8 mouse cellular contexts compared by ENCODE assay signal in the genomic region with DNA sequence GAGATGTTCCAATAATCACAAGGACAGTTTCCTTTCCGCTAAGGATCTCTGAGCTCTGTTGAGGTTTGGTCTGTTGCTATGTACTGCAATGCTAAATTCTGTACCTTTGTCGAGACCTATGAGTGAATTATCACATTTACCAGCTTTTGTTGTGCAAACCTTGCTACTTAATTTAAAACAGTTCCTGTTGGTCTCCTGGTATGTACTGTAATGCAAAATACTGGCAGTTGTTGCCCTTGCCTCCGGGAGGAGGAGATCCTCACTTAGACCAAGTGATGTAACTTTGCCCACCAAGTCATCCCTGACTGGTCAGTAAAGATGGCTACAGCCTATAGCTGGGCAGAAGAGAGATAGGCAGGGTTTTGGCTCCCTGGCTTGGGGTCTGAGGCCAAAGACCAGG. TPM values are rescaled to one million over a fixed set of nuclear protein-coding genes. Genes with fewer than 3 reads are reported as not detected.
DNase-seq lines count a peak whose midpoint lies in the region; ATAC-seq and TF ChIP-seq lines count a peak whose summit lies in the region.

Ssr2 (plus strand) TSS at position 337 of the 400 bp plus-strand sequence.

- H3K79me2 ChIP-seq in myocyte (ENCODE audit: control insufficient read depth, insufficient read depth): peaks cover 10% of the 10 kb centered on the region

- intact Hi-C loops in left cerebral cortex, postnatal 14 days (cut with DNase I): no loop called here

- no peak within 1 kb of the TSS for H3ac ChIP-seq in myocyte (ENCODE audit: control insufficient read depth, insufficient read length)

- peaks cover 9% of the 10 kb centered on the region for H3K4me1 ChIP-seq in lung, embryonic 16.5 days (replicated peaks; ENCODE audit: control insufficient read depth, insufficient read depth, low read length)
- peaks cover 11% of the 10 kb centered on the region for H3K4me1 ChIP-seq in embryonic facial prominence, embryonic 10.5 days
- H3K4me1 ChIP-seq in heart, embryonic 13.5 days: peaks cover 11% of the 10 kb centered on the region

- H3K4me2 ChIP-seq in lung, embryonic 16.5 days (ENCODE audit: low read depth, low read length): no peak within 1 kb of the TSS
- H3K4me2 ChIP-seq in heart, embryonic 13.5 days: no peak within 1 kb of the TSS
- no peak within 1 kb of the TSS for H3K4me2 ChIP-seq in myocyte (ENCODE audit: low read depth)

- no peak within 1 kb of the TSS for H3K4me3 ChIP-seq in lung, embryonic 16.5 days (ENCODE audit: low read length)
- H3K4me3 ChIP-seq in embryonic facial prominence, embryonic 10.5 days: no peak within 1 kb of the TSS
- H3K4me3 ChIP-seq in heart, embryonic 13.5 days: no peak within 1 kb of the TSS
- H3K4me3 ChIP-seq in myocyte: no peak within 1 kb of the TSS

- no peak within 1 kb of the TSS for H3K27ac ChIP-seq in lung, embryonic 16.5 days (ENCODE audit: low read length)
- H3K27ac ChIP-seq in embryonic facial prominence, embryonic 10.5 days (replicated peaks): no peak within 1 kb of the TSS
- no peak within 1 kb of the TSS for H3K27ac ChIP-seq in heart, embryonic 13.5 days (replicated peaks)

- TF ChIP-seq POLR2A in myocyte (IDR thresholded peaks at IDR 0.05; ENCODE audit: insufficient read length, low read depth): no peak

- H3K9me3 ChIP-seq in lung, embryonic 16.5 days (ENCODE audit: control insufficient read depth, low read length): no peaks in the 10 kb centered on the region
- no peaks in the 10 kb centered on the region for H3K9me3 ChIP-seq in embryonic facial prominence, embryonic 10.5 days
- no peaks in the 10 kb centered on the region for H3K9me3 ChIP-seq in heart, embryonic 13.5 days

- H3K27me3 ChIP-seq in lung, embryonic 16.5 days (ENCODE audit: control insufficient read depth, insufficient read depth, low read depth, low read length): no peaks in the 10 kb centered on the region
- no peaks in the 10 kb centered on the region for H3K27me3 ChIP-seq in embryonic facial prominence, embryonic 10.5 days (replicated peaks; ENCODE audit: low read depth, poor library complexity, severe bottlenecking)
- H3K27me3 ChIP-seq in heart, embryonic 13.5 days (replicated peaks): no peaks in the 10 kb centered on the region; the same call in 1 of the 2 replicates
- peaks cover 3% of the 10 kb centered on the region for H3K27me3 ChIP-seq in myocyte (ENCODE audit: control insufficient read depth, insufficient read depth, insufficient read length)

- 79% methylated on average over 3 of the region's 3 CpGs for WGBS in lung, embryonic 16.5 days
- 88% methylated on average over 3 of the region's 3 CpGs for WGBS in embryonic facial prominence, embryonic 10.5 days
- WGBS in heart, embryonic 13.5 days: 77% methylated on average over 3 of the region's 3 CpGs

- ATAC-seq in lung, embryonic 16.5 days (ENCODE audit: low read depth): no peak
- ATAC-seq in heart, embryonic 13.5 days (ENCODE audit: extremely low read depth, insufficient number of reproducible peaks, low FRiP score, low TSS enrichment): no peak

- DNase-seq in lung, postnatal 4 days: no peak
- no peak for DNase-seq in embryonic facial prominence, embryonic 10.5 days (ENCODE audit: low spot score)
- no peak for DNase-seq in left cerebral cortex, postnatal 14 days (ENCODE audit: low spot score in 2 of 2)
- DNase-seq in yolk sac, embryonic 10.5 days (ENCODE audit: low spot score): no peak
- no peak for DNase-seq in cerebellum, adult 9-11 months

- no peaks in the 10 kb centered on the region for H3K36me3 ChIP-seq in lung, embryonic 16.5 days (ENCODE audit: control insufficient read depth, insufficient read depth, low read length)
- peaks cover 4% of the 10 kb centered on the region for H3K36me3 ChIP-seq in embryonic facial prominence, embryonic 10.5 days (replicated peaks)
- peaks cover 1% of the 10 kb centered on the region; the same call in 1 of the 2 replicates for H3K36me3 ChIP-seq in heart, embryonic 13.5 days
- no peaks in the 10 kb centered on the region for H3K36me3 ChIP-seq in myocyte (ENCODE audit: control insufficient read depth, insufficient read depth)

- H3K9ac ChIP-seq in lung, embryonic 16.5 days (ENCODE audit: low read length): no peak within 1 kb of the TSS
- H3K9ac ChIP-seq in heart, embryonic 13.5 days: no peak within 1 kb of the TSS

TF ChIP-seq in myocyte, 11 proteins besides CTCF, POLR2A, EP300 and RAD21:
- TF ChIP-seq MYOD1 (IDR thresholded peaks at IDR 0.05; ENCODE audit: control insufficient read depth in 1 of 3, insufficient read length in 2 of 3, low read depth in 2 of 3): no peak
- no peak for TF ChIP-seq TCF3 (IDR thresholded peaks at IDR 0.05; ENCODE audit: insufficient read length, low read depth)
- no peak for TF ChIP-seq POLR2AphosphoS2 (IDR thresholded peaks at IDR 0.05; ENCODE audit: insufficient read length, low read depth)

RNA-seq across cellular contexts. Expression of gene Ssr2, which starts in this region (rescaled TPM):
- 354 and 367 TPM in 2 replicates for polyA plus RNA-seq in lung, embryonic 16.5 days (2015; fragmentation: Nextera tagmentation; extraction: Ambion mirVana)
- 229 and 231 TPM in 2 replicates for polyA plus RNA-seq in embryonic facial prominence, embryonic 10.5 days (2016; fragmentation: Nextera tagmentation; extraction: Ambion mirVana)
- polyA plus RNA-seq in heart, embryonic 13.5 days (2015; fragmentation: Nextera tagmentation; extraction: Ambion mirVana): 173 and 202 TPM in 2 replicates
- 100 to 1,000 TPM; 114 to 123 TPM for total RNA-seq in left cerebral cortex, postnatal 14 days (2021)
- 294 TPM for polyA plus RNA-seq in myocyte (2012; fragmentation: generic; extraction: Trizol)
